Mouse (Mus musculus) neutrophil, adult 5-6 weeks (primary cell): ENCODE measurements around the gene Gm20696. TPM values are rescaled to one million over a fixed set of nuclear protein-coding genes. Genes with fewer than 3 reads are reported as not detected.

ENCODE experiments used
- ATAC-seq: fragments of 151-379, 151-347 bp; 2 replicates; pipeline ENCODE4 v1.8.0; 2017; ENCODE audit warnings: mild to moderate bottlenecking, moderate TSS enrichment; ENCODE audit not compliant: insufficient number of reproducible peaks, poor library complexity, low FRiP score, severe bottlenecking; ENCODE audit errors: extremely low read depth
- total RNA-seq: library from RNA; stranded (forward); fragments of 200-1000 nt; gene quantifications from 2 replicates; pipeline ENCODE4 v1.2.3, GENCODE M21; 2017

Gm20696 gene
- total RNA-seq, 1 experiment from 2014 or later: 58.2 TPM

- no peak for ATAC-seq
Measured at GRCm38 (mm10) chr6:99336191-99336590, 330.4 kb downstream of the Gm20696 start.

- peak; percentile 60 for ATAC-seq
Measured at GRCm38 (mm10) chr6:99335174-99335830, 331.3 kb downstream of the Gm20696 start.

- ATAC-seq: no peak
Measured at GRCm38 (mm10) chr6:99334255-99334654, 332.3 kb downstream of the Gm20696 start.

- no peak for ATAC-seq
Measured at GRCm38 (mm10) chr6:99333127-99333526, 333.5 kb downstream of the Gm20696 start.

GRCm38 (mm10) chr6:99330169-99330568 lies 336.4 kb downstream of the Gm20696 start:
- ATAC-seq: peak; percentile 25; the same call in 1 of the 2 replicates

- no peak for ATAC-seq
Measured at GRCm38 (mm10) chr6:99328634-99329033, 338.0 kb downstream of the Gm20696 start.

- no peak for ATAC-seq
Measured at GRCm38 (mm10) chr6:99328146-99328545, 338.5 kb downstream of the Gm20696 start.

- no peak for ATAC-seq
Measured at GRCm38 (mm10) chr6:99327721-99328120, 338.9 kb downstream of the Gm20696 start.

GRCm38 (mm10) chr6:99325881-99326280 lies 340.7 kb downstream of the Gm20696 start:
- ATAC-seq: no peak

GRCm38 (mm10) chr6:99325461-99325860 lies 341.1 kb downstream of the Gm20696 start:
- no peak for ATAC-seq

- peak; percentile 55; the same call in 1 of the 2 replicates for ATAC-seq
Measured at GRCm38 (mm10) chr6:99322132-99322904, 344.3 kb downstream of the Gm20696 start.

- no peak for ATAC-seq
Measured at GRCm38 (mm10) chr6:99320444-99320843, 346.2 kb downstream of the Gm20696 start.

- no peak for ATAC-seq
Measured at GRCm38 (mm10) chr6:99319415-99320405, 346.9 kb downstream of the Gm20696 start.

- ATAC-seq: no peak
Measured at GRCm38 (mm10) chr6:99314746-99315145, 351.9 kb downstream of the Gm20696 start.

GRCm38 (mm10) chr6:99310529-99310928 lies 356.1 kb downstream of the Gm20696 start:
- ATAC-seq: no peak

- ATAC-seq: no peak
Measured at GRCm38 (mm10) chr6:99310171-99310500, 356.5 kb downstream of the Gm20696 start.

- ATAC-seq: no peak
Measured at GRCm38 (mm10) chr6:99309466-99310170, 357.0 kb downstream of the Gm20696 start.

- ATAC-seq: no peak
Measured at GRCm38 (mm10) chr6:99305751-99306150, 360.8 kb downstream of the Gm20696 start.

GRCm38 (mm10) chr6:99305236-99305635 lies 361.4 kb downstream of the Gm20696 start:
- ATAC-seq: no peak
